Comparison of ENCODE assay signal across 9 mouse cellular contexts in genomic region chr9:108992085-108992469, GRCm38 (mm10). TPM values are rescaled to one million over a fixed set of nuclear protein-coding genes. Genes with fewer than 3 reads are reported as not detected.
A peak's percentile ranks its signal among the peaks of the same experiment; 100 is the strongest.
DNase-seq lines count a peak whose midpoint lies in the region; ATAC-seq and TF ChIP-seq lines count a peak whose summit lies in the region.
"Had no signal": no experiment of that assay in that cellular context is flagged by ENCODE, and none has a peak within 500 bp of the region (broad histone marks: within the 10 kb centered on the region; RNA-seq: fewer than 3 reads in every experiment).

No protein-coding gene starts in this region.

- 13% methylated on average over 18 of the region's 18 CpGs for WGBS in heart, embryonic 10.5 days
- 12% methylated on average over 18 of the region's 18 CpGs for WGBS in hindbrain, embryonic 11.5 days

- DNase-seq in heart, embryonic 10.5 days (ENCODE audit: low spot score) = no peak
- DNase-seq in heart, adult 11 months = no peak
- DNase-seq in ES-E14 (ENCODE audit: low read depth, low spot score) = no peak
- no peak for DNase-seq in hindbrain, embryonic 11.5 days (ENCODE audit: low spot score)
- DNase-seq in lung, postnatal 36 days = peak; percentile 57
- no peak for DNase-seq in frontal cortex, postnatal 10 days (ENCODE audit: low spot score in 2 of 2)
- no peak for DNase-seq in c-Kit-positive CD71-positive TER-119-positive erythroid progenitor cells, embryonic 14.5 days (ENCODE audit: low spot score)
- no peak for DNase-seq in gastrocnemius, adult 8-10 months (ENCODE audit: low spot score in 2 of 2)

- H3K4me2 ChIP-seq in hindbrain, embryonic 11.5 days (replicated peaks; ENCODE audit: low read depth, low read length) = peak overlapping the region; percentile 72

- peaks cover 70% of the 10 kb centered on the region for H3K4me1 ChIP-seq in heart, embryonic 10.5 days
- peaks cover 4 to 13% of the 10 kb centered on the region in 2 experiments; a peak in 3 of 4 replicates for H3K4me1 ChIP-seq in ES-E14 (ENCODE audit: control insufficient read depth in 2 of 2, insufficient read depth in 2 of 2, low read length in 2 of 2, poor library complexity in 1 of 2)
- no peaks in the 10 kb centered on the region for H3K4me1 ChIP-seq in hindbrain, embryonic 11.5 days (replicated peaks; ENCODE audit: control insufficient read depth, insufficient read depth, low read length)

- peak overlapping the region; percentile 73 for H3K9ac ChIP-seq in ES-E14 (ENCODE audit: insufficient read depth, low read depth, low read length, poor library complexity, severe bottlenecking)
- peak overlapping the region; percentile 50 for H3K9ac ChIP-seq in hindbrain, embryonic 11.5 days (ENCODE audit: low read depth, low read length)

- H3K9me3 ChIP-seq in heart, embryonic 10.5 days = no peaks in the 10 kb centered on the region
- H3K9me3 ChIP-seq in ES-E14 (ENCODE audit: control insufficient read depth, insufficient read depth, low read depth, low read length) = no peaks in the 10 kb centered on the region
- H3K9me3 ChIP-seq in hindbrain, embryonic 11.5 days (ENCODE audit: control insufficient read depth, low read length) = no peaks in the 10 kb centered on the region

- H3K27me3 ChIP-seq in heart, embryonic 10.5 days (ENCODE audit: insufficient read depth, poor library complexity, severe bottlenecking) = no peaks in the 10 kb centered on the region
- no peaks in the 10 kb centered on the region for H3K27me3 ChIP-seq in hindbrain, embryonic 11.5 days (ENCODE audit: control insufficient read depth, insufficient read depth, low read length)

- no peaks in the 10 kb centered on the region for H3K36me3 ChIP-seq in heart, embryonic 10.5 days
- no peaks in the 10 kb centered on the region for H3K36me3 ChIP-seq in ES-E14 (ENCODE audit: control insufficient read depth, insufficient read depth, low read length, poor library complexity, severe bottlenecking)
- no peaks in the 10 kb centered on the region for H3K36me3 ChIP-seq in hindbrain, embryonic 11.5 days (ENCODE audit: control insufficient read depth, insufficient read depth, low read length)

- in situ Hi-C loops in ES-E14 (cut with MboI; ENCODE audit: low sequenced_read_pairs in 2 of 2, unreplicated experiment in 2 of 2) = no loop called here

- H3K27ac ChIP-seq in heart, embryonic 10.5 days = peak overlapping the region; percentile 92
- no peak overlapping the region for H3K27ac ChIP-seq in ES-E14 (ENCODE audit: insufficient read depth, low read depth, low read length, poor library complexity, severe bottlenecking)
- peak overlapping the region; percentile 38; the same call in 1 of the 2 replicates for H3K27ac ChIP-seq in hindbrain, embryonic 11.5 days (ENCODE audit: low read depth, low read length)

- peak; percentile 46; the same call in 1 of the 2 replicates for ATAC-seq in hindbrain, embryonic 11.5 days (ENCODE audit: low FRiP score)

- H3K4me3 ChIP-seq in heart, embryonic 10.5 days = peak overlapping the region; percentile 69
- peak overlapping the region; percentile 63 to 72 for H3K4me3 ChIP-seq in ES-E14 (ENCODE audit: insufficient read depth in 1 of 2, low read depth in 1 of 2, low read length in 2 of 2, poor library complexity in 1 of 2, severe bottlenecking in 1 of 2)
- H3K4me3 ChIP-seq in hindbrain, embryonic 11.5 days (ENCODE audit: low read depth, low read length) = peak overlapping the region; percentile 54

TF ChIP-seq in ES-E14, 5 proteins besides CTCF, POLR2A, EP300 and RAD21:
- TF ChIP-seq ZNF384 (IDR thresholded peaks at IDR 0.05; ENCODE audit: low read depth, low read length) (no peak), ZC3H11A (IDR thresholded peaks at IDR 0.05; ENCODE audit: borderline replicate concordance, low read depth, low read length) (no peak), CHD2 (IDR thresholded peaks at IDR 0.05; ENCODE audit: low read depth, low read length) (no peak), HCFC1 (IDR thresholded peaks at IDR 0.05; ENCODE audit: borderline replicate concordance, insufficient read depth, low read length) (no peak), MAFK (IDR thresholded peaks at IDR 0.05; ENCODE audit: insufficient read depth, low read depth, low read length) (no peak)

RNA-seq across cellular contexts. Expression of gene Pfkfb4, which starts 0.5 kb away (rescaled TPM):
- polyA plus RNA-seq in heart, embryonic 10.5 days (2016; fragmentation: Nextera tagmentation; extraction: Ambion mirVana) = 6.9 and 9.4 TPM in 2 replicates
- total RNA-seq in ES-E14 (2012; rRNA removed) = 4.4 and 5.0 TPM in 2 replicates
- polyA plus RNA-seq in hindbrain, embryonic 11.5 days (2014; fragmentation: Nextera tagmentation; extraction: Ambion mirVana) = 10.9 and 12.8 TPM in 2 replicates
- total RNA-seq in gastrocnemius, adult 8-10 months (2022) = 10 to 100 TPM; 21.5 to 37.8 (median 35.0) TPM

RNA-seq across cellular contexts. Expression of gene Ucn2, which starts 6.3 kb away (rescaled TPM):
- not detected in 2 replicates for polyA plus RNA-seq in heart, embryonic 10.5 days (2016; fragmentation: Nextera tagmentation; extraction: Ambion mirVana)
- 0.36 TPM in 1 of 2 replicates, not detected in the other for total RNA-seq in ES-E14 (2012; rRNA removed)
- not detected in 2 replicates for polyA plus RNA-seq in hindbrain, embryonic 11.5 days (2014; fragmentation: Nextera tagmentation; extraction: Ambion mirVana)
- 1 to 10 TPM in 1 of 4 experiments, under 1 TPM in 2, not detected in 1; 0.27 to 1.2 (median 0.51) TPM for total RNA-seq in gastrocnemius, adult 8-10 months (2022)
- total RNA-seq: neutrophil, adult 5-6 weeks had no signal

RNA-seq across cellular contexts. Expression of gene Col7a1, which starts 38.7 kb away (rescaled TPM):
- polyA plus RNA-seq in heart, embryonic 10.5 days (2016; fragmentation: Nextera tagmentation; extraction: Ambion mirVana) = 1.0 and 1.8 TPM in 2 replicates
- 15.1 and 25.5 TPM in 2 replicates for total RNA-seq in ES-E14 (2012; rRNA removed)
- 1.2 and 2.6 TPM in 2 replicates for polyA plus RNA-seq in hindbrain, embryonic 11.5 days (2014; fragmentation: Nextera tagmentation; extraction: Ambion mirVana)
- total RNA-seq in gastrocnemius, adult 8-10 months (2022) = 1 to 10 TPM; 1.2 to 3.1 (median 2.2) TPM

RNA-seq across cellular contexts. Expression of gene Shisa5, which starts 46.3 kb away (rescaled TPM):
- 58.2 and 68.5 TPM in 2 replicates for polyA plus RNA-seq in heart, embryonic 10.5 days (2016; fragmentation: Nextera tagmentation; extraction: Ambion mirVana)
- 44.0 and 49.0 TPM in 2 replicates for total RNA-seq in ES-E14 (2012; rRNA removed)
- polyA plus RNA-seq in hindbrain, embryonic 11.5 days (2014; fragmentation: Nextera tagmentation; extraction: Ambion mirVana) = 33.4 and 34.1 TPM in 2 replicates
- 10 to 100 TPM in 2 of 4 experiments, 1 to 10 TPM in 2; 7.0 to 11.8 (median 9.1) TPM for total RNA-seq in gastrocnemius, adult 8-10 months (2022)

RNA-seq across cellular contexts. Expression of gene Uqcrc1, which starts 55.6 kb away (rescaled TPM):
- polyA plus RNA-seq in heart, embryonic 10.5 days (2016; fragmentation: Nextera tagmentation; extraction: Ambion mirVana) = 692 and 883 TPM in 2 replicates
- 354 and 426 TPM in 2 replicates for total RNA-seq in ES-E14 (2012; rRNA removed)
- polyA plus RNA-seq in hindbrain, embryonic 11.5 days (2014; fragmentation: Nextera tagmentation; extraction: Ambion mirVana) = 354 and 388 TPM in 2 replicates
- 100 to 1,000 TPM; 799 to 932 (median 902) TPM for total RNA-seq in gastrocnemius, adult 8-10 months (2022)
